ENCODE assay signal across 20 mouse cellular contexts in the genomic region with DNA sequence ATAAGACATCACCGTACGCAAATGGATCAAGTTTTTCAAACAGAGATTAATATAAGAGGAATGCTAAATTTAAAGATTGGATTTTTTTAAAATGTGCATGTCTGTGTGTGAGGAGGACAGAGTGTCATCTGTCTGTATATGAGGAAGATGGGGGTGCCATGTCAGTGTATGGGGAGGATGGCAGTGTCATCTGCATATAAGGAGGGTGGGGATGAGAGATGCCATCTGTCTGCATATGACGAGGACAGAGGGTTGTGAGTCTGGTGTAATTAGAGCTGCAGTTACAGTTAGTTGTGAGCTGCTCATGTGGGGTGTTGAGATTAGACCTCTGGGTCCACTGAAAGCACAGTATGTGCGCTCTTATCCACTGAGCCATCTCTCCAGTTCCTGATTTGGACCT.
DNase-seq lines count a peak whose midpoint lies in the region; ATAC-seq and TF ChIP-seq lines count a peak whose summit lies in the region.
"Had no signal": no experiment of that assay in that cellular context is flagged by ENCODE, and none has a peak within 500 bp of the region (broad histone marks: within the 10 kb centered on the region; RNA-seq: fewer than 3 reads in every experiment).

No protein-coding gene starts in this region.

- no peak for TF ChIP-seq CTCF in hindbrain, postnatal 0 days (IDR thresholded peaks at IDR 0.05; ENCODE audit: low read depth)
- TF ChIP-seq CTCF in brain, embryonic 14.5 days (IDR thresholded peaks at IDR 0.05; ENCODE audit: borderline replicate concordance, extremely low read depth, insufficient read depth, insufficient read length) = no peak

- peak; percentile 58; the same call in 1 of the 2 replicates for ATAC-seq in forebrain, embryonic 14.5 days
- ATAC-seq in forebrain, embryonic 12.5 days (ENCODE audit: low FRiP score) = no peak
- ATAC-seq in hindbrain, embryonic 13.5 days (ENCODE audit: low FRiP score) = no peak
- no peak for ATAC-seq in hindbrain, postnatal 0 days
- ATAC-seq in granulocyte monocyte progenitor cell, adult 5-6 weeks (replicated peaks; ENCODE audit: poor library complexity, severe bottlenecking) = peak; percentile 37; the same call in 1 of the 2 replicates
- ATAC-seq: hindbrain, embryonic 16.5 days had no signal

- no peak for TF ChIP-seq POLR2A in brain, embryonic 14.5 days (IDR thresholded peaks at IDR 0.05; ENCODE audit: borderline replicate concordance, extremely low read depth, insufficient read depth, insufficient read length, poor library complexity, severe bottlenecking)

- no peak overlapping the region for H3K4me2 ChIP-seq in forebrain, embryonic 14.5 days (ENCODE audit: low read length)
- H3K4me2 ChIP-seq in forebrain, embryonic 12.5 days = no peak overlapping the region
- no peak overlapping the region for H3K4me2 ChIP-seq in hindbrain, embryonic 13.5 days
- H3K4me2 ChIP-seq in hindbrain, postnatal 0 days (ENCODE audit: low read depth, low read length) = no peak overlapping the region
- H3K4me2 ChIP-seq: embryonic facial prominence, embryonic 13.5 days; heart, embryonic 11.5 days; heart, embryonic 15.5 days had no signal

- H3K4me1 ChIP-seq in forebrain, embryonic 14.5 days (ENCODE audit: control insufficient read depth, insufficient read depth, low read length) = no peaks in the 10 kb centered on the region
- no peaks in the 10 kb centered on the region for H3K4me1 ChIP-seq in forebrain, embryonic 12.5 days
- no peaks in the 10 kb centered on the region for H3K4me1 ChIP-seq in hindbrain, embryonic 13.5 days (replicated peaks)
- no peaks in the 10 kb centered on the region for H3K4me1 ChIP-seq in hindbrain, postnatal 0 days (ENCODE audit: insufficient read depth, low read length)
- H3K4me1 ChIP-seq: embryonic facial prominence, embryonic 13.5 days; heart, embryonic 15.5 days had no signal

- H3K4me3 ChIP-seq in forebrain, embryonic 14.5 days (ENCODE audit: low read depth, low read length) = no peak overlapping the region
- H3K4me3 ChIP-seq in forebrain, embryonic 12.5 days (replicated peaks) = no peak overlapping the region
- H3K4me3 ChIP-seq in hindbrain, embryonic 13.5 days = no peak overlapping the region
- H3K4me3 ChIP-seq in hindbrain, postnatal 0 days (ENCODE audit: low read length) = no peak overlapping the region
- H3K4me3 ChIP-seq: embryonic facial prominence, embryonic 13.5 days; gastrocnemius, adult 2 months; heart, embryonic 15.5 days had no signal

- DNase-seq in forebrain, embryonic 14.5 days (ENCODE audit: low spot score) = peak; percentile 10
- DNase-seq in hindbrain, postnatal 0 days (ENCODE audit: low spot score) = no peak
- peak; percentile 41 for DNase-seq in brain, embryonic 14.5 days (ENCODE audit: low read depth)
- no peak for DNase-seq in adrenal gland, postnatal 25 days
- DNase-seq: adrenal gland, postnatal 10 days; cerebellum, adult 18-20 months; cerebellum, adult 9-11 months; cerebellum, postnatal 36 days; gastrocnemius, adult 2 months; gastrocnemius, postnatal 25 days; heart, adult 18-20 months; heart, postnatal 14 days; kidney, adult 11 months had no signal

- H3K9ac ChIP-seq in forebrain, embryonic 14.5 days (ENCODE audit: low read length) = no peak overlapping the region
- no peak overlapping the region for H3K9ac ChIP-seq in forebrain, embryonic 12.5 days
- no peak overlapping the region for H3K9ac ChIP-seq in hindbrain, embryonic 13.5 days
- H3K9ac ChIP-seq in hindbrain, postnatal 0 days (replicated peaks; ENCODE audit: low read length) = no peak overlapping the region
- H3K9ac ChIP-seq: embryonic facial prominence, embryonic 13.5 days; heart, embryonic 15.5 days had no signal

- H3K27ac ChIP-seq in forebrain, embryonic 14.5 days (ENCODE audit: low read depth, low read length) = no peak overlapping the region
- no peak overlapping the region for H3K27ac ChIP-seq in forebrain, embryonic 12.5 days
- H3K27ac ChIP-seq in hindbrain, embryonic 13.5 days = peak overlapping the region; percentile 37; the same call in 1 of the 2 replicates
- H3K27ac ChIP-seq in hindbrain, postnatal 0 days = no peak overlapping the region
- H3K27ac ChIP-seq: embryonic facial prominence, embryonic 13.5 days; gastrocnemius, adult 2 months; heart, embryonic 15.5 days had no signal

- H3K9me3 ChIP-seq in forebrain, embryonic 14.5 days (replicated peaks; ENCODE audit: control insufficient read depth, low read length) = no peaks in the 10 kb centered on the region
- H3K9me3 ChIP-seq in forebrain, embryonic 12.5 days = no peaks in the 10 kb centered on the region
- no peaks in the 10 kb centered on the region for H3K9me3 ChIP-seq in hindbrain, embryonic 13.5 days
- H3K9me3 ChIP-seq in hindbrain, postnatal 0 days (ENCODE audit: low read length) = no peaks in the 10 kb centered on the region
- H3K9me3 ChIP-seq: embryonic facial prominence, embryonic 13.5 days; heart, embryonic 15.5 days had no signal

- WGBS in forebrain, embryonic 14.5 days = 91% methylated on average over 4 of the region's 4 CpGs
- WGBS in forebrain, embryonic 12.5 days = 92% methylated on average over 4 of the region's 4 CpGs
- 79% methylated on average over 4 of the region's 4 CpGs for WGBS in hindbrain, embryonic 13.5 days
- WGBS in hindbrain, postnatal 0 days = 73% methylated on average over 4 of the region's 4 CpGs

- no peaks in the 10 kb centered on the region for H3K27me3 ChIP-seq in forebrain, embryonic 14.5 days (replicated peaks; ENCODE audit: control insufficient read depth, insufficient read depth, low read length)
- H3K27me3 ChIP-seq in forebrain, embryonic 12.5 days = no peaks in the 10 kb centered on the region
- H3K27me3 ChIP-seq in hindbrain, embryonic 13.5 days = no peaks in the 10 kb centered on the region
- H3K27me3 ChIP-seq in hindbrain, postnatal 0 days (ENCODE audit: insufficient read depth, low read length) = no peaks in the 10 kb centered on the region
- H3K27me3 ChIP-seq: embryonic facial prominence, embryonic 13.5 days; heart, embryonic 15.5 days had no signal

- H3K36me3 ChIP-seq in forebrain, embryonic 14.5 days (ENCODE audit: control insufficient read depth, insufficient read depth, low read length) = peaks cover 76% of the 10 kb centered on the region
- peaks cover 69% of the 10 kb centered on the region for H3K36me3 ChIP-seq in forebrain, embryonic 12.5 days (replicated peaks)
- peaks cover 66% of the 10 kb centered on the region for H3K36me3 ChIP-seq in hindbrain, embryonic 13.5 days
- peaks cover 36% of the 10 kb centered on the region for H3K36me3 ChIP-seq in hindbrain, postnatal 0 days (ENCODE audit: insufficient read depth, low read length)

Comparison
In these comparisons a context has a peak if more than half of its experiments do, and no peak if none do; other contexts are left out.
1. ATAC-seq: peak in forebrain, embryonic 14.5 days (single experiment) and granulocyte monocyte progenitor cell, adult 5-6 weeks (single experiment); none in forebrain, embryonic 12.5 days (single experiment), hindbrain, embryonic 13.5 days (single experiment) and hindbrain, postnatal 0 days (single experiment).
2. DNase-seq: peak in forebrain, embryonic 14.5 days (single experiment) and brain, embryonic 14.5 days (single experiment); none in hindbrain, postnatal 0 days (single experiment) and adrenal gland, postnatal 25 days (single experiment).